Mouse (Mus musculus): ENCODE results near the gene Olfr1012. TPM values are rescaled to one million over a fixed set of nuclear protein-coding genes. Genes with fewer than 3 reads are reported as not detected.
"Not testable (repeated sequence)": the region's sequence is repeated elsewhere in the genome, so short reads cannot be mapped to it uniquely, and the experiment has no call there.

Olfr1012 gene
- polyA plus RNA-seq (2015; fragmentation: Nextera tagmentation; extraction: Ambion mirVana), result not detected in 2 replicates

- H3K4me1 ChIP-seq, result no peaks in the 10 kb centered on the region
- no peaks in the 10 kb centered on the region for H3K36me3 ChIP-seq
- no peak within 1 kb of the TSS for H3K4me2 ChIP-seq (replicated peaks)
- no peaks in the 10 kb centered on the region for H3K27me3 ChIP-seq
- H3K9me3 ChIP-seq, result no peaks in the 10 kb centered on the region
- no peak within 1 kb of the TSS for H3K27ac ChIP-seq
- no peak within 1 kb of the TSS for H3K4me3 ChIP-seq
- 73% methylated on average over 1 of the region's 1 CpGs for WGBS
- no peak within 1 kb of the TSS for H3K9ac ChIP-seq
- ATAC-seq (ENCODE audit: low FRiP score, low read depth), result no peak
Observed at GRCm38 (mm10) chr2:85762666-85763065, at the start of gene Olfr1012. Gene Olfr1012 (minus strand): TSS chr2:85762766.

DNA sequence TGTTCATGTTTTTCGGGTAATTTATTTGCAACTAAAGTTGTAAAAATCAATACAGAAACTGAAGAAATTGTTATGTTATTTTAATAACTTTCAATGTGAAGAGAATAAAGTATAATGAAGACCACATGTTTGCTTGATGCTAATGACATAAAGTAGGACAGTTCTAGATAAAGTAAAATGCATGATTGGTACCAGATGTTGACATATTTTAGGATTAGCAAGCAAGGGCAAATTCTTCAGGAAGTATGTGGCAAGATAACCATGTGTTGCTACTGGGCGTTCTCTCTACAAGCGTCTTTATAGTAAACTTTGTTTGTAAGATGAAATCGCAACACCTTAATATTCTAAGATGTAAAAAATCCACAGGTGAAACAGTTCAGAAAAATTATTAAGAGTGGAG, 41.9 kb upstream of the Olfr1012 start:
- Histone ChIP-seq H3K4me2 (replicated peaks) (no peak overlapping the region), H3K9me3 (no peaks in the 10 kb centered on the region), H3K27ac (no peak overlapping the region), H3K27me3 (no peaks in the 10 kb centered on the region), H3K9ac (no peak overlapping the region), H3K4me3 (no peak overlapping the region), H3K4me1 (no peaks in the 10 kb centered on the region), H3K36me3 (no peaks in the 10 kb centered on the region)
- WGBS, result 57% methylated on average over 4 of the region's 4 CpGs
- ATAC-seq (ENCODE audit: low FRiP score, low read depth), result no peak

- no peaks in the 10 kb centered on the region for H3K27me3 ChIP-seq
Observed at GRCm38 (mm10) chr2:85802444-85802843, 39.9 kb upstream of the Olfr1012 start, which contains the start of gene Olfr1016. Gene Olfr1016 (minus strand): TSS chr2:85802544.

DNA sequence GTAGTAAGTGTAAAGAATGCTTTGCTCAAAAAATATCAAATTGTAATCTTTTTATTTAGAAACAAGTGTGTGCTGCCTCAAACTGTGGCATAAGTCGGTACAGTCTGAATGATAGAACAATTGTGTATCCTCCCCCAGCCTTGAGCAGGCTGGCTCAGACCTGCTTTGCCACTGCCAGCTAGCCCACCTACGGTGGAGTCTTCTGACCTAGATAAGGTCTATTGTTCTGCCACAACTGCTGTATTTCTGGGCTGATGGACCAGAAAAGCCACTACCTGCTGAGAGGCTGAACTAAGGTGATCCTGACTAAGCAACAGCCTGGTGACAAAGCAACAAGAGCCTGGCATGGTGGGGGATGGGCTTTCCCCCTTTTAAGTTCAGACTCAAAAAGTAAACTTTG, 29.8 kb upstream of the Olfr1012 start:
- H3K27me3 ChIP-seq, result no peaks in the 10 kb centered on the region
- no peak overlapping the region for H3K27ac ChIP-seq
- no peak overlapping the region for H3K9ac ChIP-seq
- 68% methylated on average over 2 of the region's 2 CpGs for WGBS
- no peak for ATAC-seq (ENCODE audit: low FRiP score, low read depth)
- H3K36me3 ChIP-seq, result no peaks in the 10 kb centered on the region
- H3K4me1 ChIP-seq, result no peaks in the 10 kb centered on the region
- no peaks in the 10 kb centered on the region for H3K9me3 ChIP-seq
- no peak overlapping the region for H3K4me3 ChIP-seq
- no peak overlapping the region for H3K4me2 ChIP-seq (replicated peaks)

More at GRCm38 (mm10) chr2:85802444-85802843, 39.9 kb upstream of the Olfr1012 start, which contains the start of gene Olfr1016:
- ATAC-seq (ENCODE audit: low FRiP score, low read depth), result no peak
- Histone ChIP-seq H3K4me1 (no peaks in the 10 kb centered on the region), H3K4me3 (no peak within 1 kb of the TSS), H3K36me3 (no peaks in the 10 kb centered on the region), H3K4me2 (replicated peaks) (no peak within 1 kb of the TSS), H3K27ac (no peak within 1 kb of the TSS), H3K9me3 (no peaks in the 10 kb centered on the region), H3K9ac (no peak within 1 kb of the TSS)
- 89% methylated on average over 2 of the region's 2 CpGs for WGBS

- no peaks in the 10 kb centered on the region for H3K4me1 ChIP-seq
- H3K9ac ChIP-seq, result no peak within 1 kb of the TSS
Observed at GRCm38 (mm10) chr2:85781717-85782116, 19.2 kb upstream of the Olfr1012 start, which contains the start of gene Olfr1015. Gene Olfr1015 (plus strand): TSS chr2:85782017.

GRCm38 (mm10) chr2:85772413-85772812, 9.8 kb upstream of the Olfr1012 start, which contains the start of gene Olfr1014:
Gene Olfr1014 (plus strand): TSS chr2:85772713.
- no peak for ATAC-seq (ENCODE audit: low FRiP score, low read depth)
- no peak within 1 kb of the TSS for H3K4me3 ChIP-seq
- no peak within 1 kb of the TSS for H3K4me2 ChIP-seq (replicated peaks)
- H3K9me3 ChIP-seq, result no peaks in the 10 kb centered on the region
- H3K27ac ChIP-seq, result no peak within 1 kb of the TSS
- no peaks in the 10 kb centered on the region for H3K4me1 ChIP-seq
- no peak within 1 kb of the TSS for H3K9ac ChIP-seq
- no peaks in the 10 kb centered on the region for H3K36me3 ChIP-seq
- no peaks in the 10 kb centered on the region for H3K27me3 ChIP-seq

More at GRCm38 (mm10) chr2:85781717-85782116, 19.2 kb upstream of the Olfr1012 start, which contains the start of gene Olfr1015:
- no peaks in the 10 kb centered on the region for H3K27me3 ChIP-seq
- ATAC-seq (ENCODE audit: low FRiP score, low read depth), result no peak
- no peak within 1 kb of the TSS for H3K27ac ChIP-seq
- H3K9me3 ChIP-seq, result no peaks in the 10 kb centered on the region
- no peak within 1 kb of the TSS for H3K4me2 ChIP-seq (replicated peaks)
- H3K4me3 ChIP-seq, result no peak within 1 kb of the TSS
- H3K36me3 ChIP-seq, result no peaks in the 10 kb centered on the region

DNA sequence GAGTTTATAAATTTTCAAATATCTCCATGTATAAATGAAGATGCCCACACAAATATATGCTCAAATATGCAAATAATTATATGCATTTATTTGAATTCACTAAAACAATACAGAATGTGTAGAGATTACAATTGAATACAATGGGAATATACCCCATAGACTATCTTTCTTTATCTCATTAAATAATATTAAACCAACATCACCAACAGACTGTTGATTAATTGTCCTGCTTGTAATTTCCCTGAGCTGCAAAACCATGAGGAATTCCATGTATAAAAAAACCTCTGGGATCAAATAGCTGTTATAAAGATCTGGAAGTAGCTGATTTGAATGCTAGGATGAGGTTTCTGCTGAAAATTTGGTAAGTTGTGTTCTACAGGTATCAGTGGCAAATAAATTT, 4.2 kb upstream of the Olfr1012 start, which contains the start of gene Olfr1013:
Gene Olfr1013, plus strand, starts transcription at position 301 of the 400 bp plus-strand sequence.
- ATAC-seq (ENCODE audit: low FRiP score, low read depth), result no peak

GRCm38 (mm10) chr2:85753822-85754221, 8.7 kb downstream of the Olfr1012 start:
- WGBS, result 83% methylated on average over 4 of the region's 4 CpGs
- no peak for ATAC-seq (ENCODE audit: low FRiP score, low read depth)

More for the DNA sequence above, 4.2 kb upstream of the Olfr1012 start, which contains the start of gene Olfr1013:
- Histone ChIP-seq H3K4me1 (no peaks in the 10 kb centered on the region), H3K27ac (no peak within 1 kb of the TSS), H3K9ac (no peak within 1 kb of the TSS), H3K36me3 (no peaks in the 10 kb centered on the region), H3K4me2 (replicated peaks) (no peak within 1 kb of the TSS), H3K27me3 (no peaks in the 10 kb centered on the region), H3K9me3 (no peaks in the 10 kb centered on the region), H3K4me3 (no peak within 1 kb of the TSS)

GRCm38 (mm10) chr2:85725793-85726192, 36.8 kb downstream of the Olfr1012 start:
- no peaks in the 10 kb centered on the region for H3K36me3 ChIP-seq
- no peak overlapping the region for H3K27ac ChIP-seq
- H3K9ac ChIP-seq, result no peak overlapping the region
- 11% methylated on average over 3 of the region's 3 CpGs for WGBS
- no peak overlapping the region for H3K4me3 ChIP-seq
- no peak for ATAC-seq (ENCODE audit: low FRiP score, low read depth)
- no peaks in the 10 kb centered on the region for H3K9me3 ChIP-seq
- H3K4me1 ChIP-seq, result no peaks in the 10 kb centered on the region
- no peak overlapping the region for H3K4me2 ChIP-seq (replicated peaks)
- no peaks in the 10 kb centered on the region for H3K27me3 ChIP-seq

More at GRCm38 (mm10) chr2:85753822-85754221, 8.7 kb downstream of the Olfr1012 start:
- Histone ChIP-seq H3K4me2 (replicated peaks) (no peak overlapping the region), H3K9me3 (no peaks in the 10 kb centered on the region), H3K27me3 (no peaks in the 10 kb centered on the region), H3K4me3 (no peak overlapping the region), H3K36me3 (no peaks in the 10 kb centered on the region), H3K9ac (no peak overlapping the region), H3K27ac (no peak overlapping the region), H3K4me1 (no peaks in the 10 kb centered on the region)

GRCm38 (mm10) chr2:85715119-85715518, 47.4 kb downstream of the Olfr1012 start, which contains the start of gene Olfr1009:
Gene Olfr1009 (plus strand): TSS chr2:85715419.
- WGBS, result 88% methylated on average over 1 of the region's 1 CpGs
- no peak for ATAC-seq (ENCODE audit: low FRiP score, low read depth)

DNA sequence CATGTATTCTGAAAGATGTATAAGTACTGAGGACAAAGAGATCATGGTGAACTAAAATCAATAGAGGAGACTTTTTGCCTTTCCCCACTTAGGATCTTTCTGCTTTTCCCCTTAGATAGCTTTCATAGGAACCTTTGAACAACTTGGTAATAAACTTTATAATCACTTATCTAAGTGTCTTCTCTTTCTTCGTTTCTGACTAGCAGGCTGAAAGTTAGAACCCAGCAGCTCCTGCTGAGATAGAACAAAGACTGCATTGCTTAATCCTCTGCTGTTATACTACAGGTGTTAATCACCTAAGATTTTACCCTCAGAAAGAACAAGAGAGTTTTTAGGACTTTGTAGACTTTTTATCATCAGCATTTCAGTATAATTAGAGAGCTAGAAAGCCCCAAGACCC, 51.4 kb downstream of the Olfr1012 start:
- Histone ChIP-seq H3K4me2 (replicated peaks) (no peak overlapping the region), H3K4me3 (no peak overlapping the region), H3K9me3 (no peaks in the 10 kb centered on the region), H3K9ac (no peak overlapping the region), H3K36me3 (no peaks in the 10 kb centered on the region), H3K27me3 (no peaks in the 10 kb centered on the region), H3K27ac (no peak overlapping the region), H3K4me1 (no peaks in the 10 kb centered on the region)
- ATAC-seq (ENCODE audit: low FRiP score, low read depth), result no peak
- 10% methylated on average over 1 of the region's 1 CpGs for WGBS

More at GRCm38 (mm10) chr2:85715119-85715518, 47.4 kb downstream of the Olfr1012 start, which contains the start of gene Olfr1009:
- Histone ChIP-seq H3K9me3 (no peaks in the 10 kb centered on the region), H3K4me1 (no peaks in the 10 kb centered on the region), H3K4me2 (replicated peaks) (no peak within 1 kb of the TSS), H3K4me3 (no peak within 1 kb of the TSS), H3K9ac (no peak within 1 kb of the TSS), H3K36me3 (no peaks in the 10 kb centered on the region), H3K27me3 (no peaks in the 10 kb centered on the region), H3K27ac (no peak within 1 kb of the TSS)

- not testable (repeated sequence) for H3K27me3 ChIP-seq; H3K27ac ChIP-seq; H3K9ac ChIP-seq; ATAC-seq (ENCODE audit: low FRiP score, low read depth); H3K9me3 ChIP-seq; H3K4me3 ChIP-seq; H3K36me3 ChIP-seq; H3K4me2 ChIP-seq (replicated peaks); H3K4me1 ChIP-seq
- WGBS, result 25% methylated on average over 2 of the region's 2 CpGs
Observed at GRCm38 (mm10) chr2:85710680-85711079, 51.9 kb downstream of the Olfr1012 start.
